Mouse (Mus musculus) megakaryocyte, embryonic 14.5 days (primary cell): ENCODE results near the gene Idnk. TPM values are rescaled to one million over a fixed set of nuclear protein-coding genes. Genes with fewer than 3 reads are reported as not detected.
A peak's percentile ranks its signal among the peaks of the same experiment; 100 is the strongest.

Source experiments
- H3K27me3 ChIP-seq: replicated peaks from 2 replicates; pipeline ENCODE3; 2012; ENCODE audit warnings: inconsistent platforms
- H3K36me3 ChIP-seq: replicated peaks from 2 replicates; pipeline ENCODE3; 2012; ENCODE audit warnings: low read length, inconsistent platforms, mixed read lengths
- H3K4me1 ChIP-seq: 2 replicates; pipeline ENCODE4 v1.6.1; 2012; ENCODE audit warnings: inconsistent platforms
- H3K4me3 ChIP-seq: replicated peaks from 2 replicates; pipeline ENCODE3; 2012; ENCODE audit warnings: moderate library complexity, mild to moderate bottlenecking, inconsistent platforms
- H3K9me3 ChIP-seq: 2 replicates; pipeline ENCODE4 v1.6.1; 2012; ENCODE audit warnings: inconsistent platforms
- FLI1 ChIP-seq: IDR thresholded peaks from 2 replicates; pipeline ENCODE4 v1.6.1; 2012; ENCODE audit warnings: low read length, inconsistent platforms, mixed read lengths
- GATA1 ChIP-seq: IDR thresholded peaks from 3 replicates; pipeline ENCODE4 v1.6.1; 2012; ENCODE audit warnings: mixed read lengths, low read length, inconsistent platforms, borderline replicate concordance
- polyA plus RNA-seq: library from polyadenylated mRNA; stranded (reverse); fragments of >175 nt; gene quantifications from 2 replicates; pipeline ENCODE4 v1.2.3, GENCODE M21; 2012; ENCODE audit warnings: low replicate concordance; ENCODE audit not compliant: insufficient read depth

Idnk gene
- polyA plus RNA-seq, 1 experiment = 15.6 TPM

DNA sequence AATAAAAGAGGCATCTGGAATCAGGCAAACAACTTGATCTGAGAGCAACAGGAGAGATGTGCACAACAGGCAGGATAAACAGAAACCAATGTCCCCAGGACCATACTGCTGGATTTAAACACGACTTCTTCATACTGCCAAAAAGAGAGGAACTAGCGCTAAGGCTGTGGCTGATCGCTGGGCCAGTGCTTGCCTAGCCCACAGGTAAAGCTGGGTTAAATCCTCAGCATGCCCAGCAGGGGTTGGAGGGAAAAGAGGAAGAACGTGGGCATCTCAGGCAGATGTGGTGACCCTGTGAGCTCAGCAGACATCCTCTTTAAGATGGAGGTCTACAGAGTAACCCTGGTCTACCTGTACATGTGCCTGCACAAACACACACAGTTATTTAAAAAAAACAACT is 47.5 kb downstream of the Idnk start:
- Histone ChIP-seq H3K36me3 (peaks cover 12% of the 10 kb centered on the region), H3K27me3 (no peaks in the 10 kb centered on the region), H3K9me3 (no peaks in the 10 kb centered on the region), H3K4me3 (peak overlapping the region; percentile 28), H3K4me1 (peaks cover 56% of the 10 kb centered on the region)
- TF ChIP-seq FLI1 (no peak), GATA1 (no peak)

DNA sequence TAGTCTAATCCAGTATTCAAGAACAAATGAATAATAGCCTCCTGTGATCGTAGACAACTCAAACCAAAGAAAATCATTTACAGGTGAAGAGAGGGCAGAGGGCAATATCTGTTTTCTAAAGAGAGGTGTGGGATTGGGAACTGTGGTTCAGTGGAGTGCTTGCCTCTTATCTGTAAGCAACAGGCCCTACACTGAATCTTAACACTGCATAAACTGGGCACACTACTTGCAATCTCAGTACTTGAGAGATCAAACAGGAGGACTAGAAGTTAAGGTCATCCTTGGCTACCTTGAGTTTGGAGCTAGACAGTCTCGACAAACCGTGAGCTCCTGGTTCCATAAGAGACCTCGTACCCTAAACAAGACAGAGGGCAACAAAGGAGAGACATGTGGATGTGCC is 48.6 kb downstream of the Idnk start:
- no peak overlapping the region for H3K4me3 ChIP-seq
- H3K36me3 ChIP-seq = peaks cover 17% of the 10 kb centered on the region
- TF ChIP-seq GATA1 (no peak), FLI1 (no peak)
- no peaks in the 10 kb centered on the region for H3K9me3 ChIP-seq
- H3K4me1 ChIP-seq = peaks cover 58% of the 10 kb centered on the region
- H3K27me3 ChIP-seq = no peaks in the 10 kb centered on the region

DNA sequence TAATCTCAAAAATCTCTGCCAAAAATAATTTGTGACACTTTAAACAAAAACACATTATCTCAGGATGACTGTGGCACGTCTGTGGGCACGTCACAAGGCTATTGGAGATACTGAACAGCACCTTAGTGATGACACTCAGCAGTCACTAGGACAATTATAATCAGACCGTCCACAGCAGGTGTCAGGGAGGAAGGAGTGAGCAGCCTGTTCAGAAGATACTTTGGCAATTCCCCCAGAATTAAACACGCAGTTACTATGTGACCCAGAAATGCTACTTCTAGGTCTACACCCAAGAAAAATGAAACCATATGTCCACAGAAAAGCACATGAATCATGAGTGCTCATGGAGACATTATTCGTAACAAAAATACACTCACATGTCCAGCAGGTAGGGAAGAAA is 53.0 kb downstream of the Idnk start:
- no peaks in the 10 kb centered on the region for H3K9me3 ChIP-seq
- no peak overlapping the region for H3K4me3 ChIP-seq
- H3K4me1 ChIP-seq = peaks cover 55% of the 10 kb centered on the region
- TF ChIP-seq GATA1 (no peak), FLI1 (no peak)
- H3K36me3 ChIP-seq = peaks cover 20% of the 10 kb centered on the region
- no peaks in the 10 kb centered on the region for H3K27me3 ChIP-seq

DNA sequence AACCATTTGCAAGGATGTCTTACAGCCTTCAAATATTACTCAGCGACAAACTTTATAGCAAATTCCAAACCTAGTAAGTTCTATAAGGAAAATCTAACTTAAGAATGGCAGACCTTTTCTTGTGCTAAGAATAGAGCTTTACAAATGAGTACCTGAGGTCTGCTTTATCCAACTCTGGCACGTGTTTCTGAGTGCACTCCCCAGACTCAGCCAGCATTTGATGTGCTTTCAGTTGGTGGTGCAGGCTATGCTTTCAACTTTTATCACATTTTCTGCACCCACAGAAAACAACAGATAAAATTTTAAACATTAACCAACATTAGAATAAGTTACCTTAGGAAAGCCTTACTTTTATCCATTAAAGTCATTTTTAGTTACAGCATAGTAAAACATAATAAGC is 55.1 kb downstream of the Idnk start:
- no peaks in the 10 kb centered on the region for H3K27me3 ChIP-seq
- H3K4me1 ChIP-seq = peaks cover 50% of the 10 kb centered on the region
- no peak overlapping the region for H3K4me3 ChIP-seq
- no peaks in the 10 kb centered on the region for H3K9me3 ChIP-seq
- TF ChIP-seq FLI1 (no peak), GATA1 (no peak)
- peaks cover 16% of the 10 kb centered on the region for H3K36me3 ChIP-seq

DNA sequence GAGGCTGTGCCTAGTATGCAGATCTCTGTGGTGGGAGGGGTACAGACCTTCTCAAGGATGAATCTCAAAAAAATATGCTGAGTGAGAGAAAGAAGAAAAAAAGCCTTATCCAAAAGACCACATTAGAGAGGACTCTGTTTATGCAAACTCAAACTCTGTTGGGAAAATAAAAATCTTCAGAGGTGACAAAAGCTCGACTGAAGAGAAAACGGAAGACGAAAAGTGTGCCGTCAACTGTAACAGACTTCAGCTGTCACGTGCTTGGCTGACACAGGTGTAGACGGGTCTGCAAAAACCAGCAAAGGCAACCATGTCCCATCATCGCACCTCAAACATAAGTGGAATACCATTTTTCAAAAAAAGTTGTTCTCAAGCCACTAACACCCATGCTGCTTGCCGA is 56.4 kb downstream of the Idnk start:
- Histone ChIP-seq H3K36me3 (peaks cover 11% of the 10 kb centered on the region), H3K9me3 (no peaks in the 10 kb centered on the region), H3K27me3 (no peaks in the 10 kb centered on the region), H3K4me3 (peak overlapping the region; percentile 98), H3K4me1 (peaks cover 46% of the 10 kb centered on the region)
- TF ChIP-seq GATA1 = no peak
- no peak for TF ChIP-seq FLI1

Other genes starting within 250 kb of the Idnk start
- not detected in 2 replicates for gene Spock1, start 249.3 kb upstream of the Idnk start, polyA plus RNA-seq
- not detected in 2 replicates for gene Klhl3, start 44.1 kb upstream of the Idnk start, polyA plus RNA-seq
- 352 and 532 TPM in 2 replicates for gene Hnrnpa0, start 29.1 kb upstream of the Idnk start, polyA plus RNA-seq
- gene Ubqln1, start 58.0 kb downstream of the Idnk start, polyA plus RNA-seq = 33.9 and 40.9 TPM in 2 replicates
- gene Gkap1, start 118.0 kb downstream of the Idnk start, polyA plus RNA-seq = 0.86 TPM in 1 of 2 replicates, not detected in the other
- not detected in 2 replicates for gene Kif27, start 201.5 kb downstream of the Idnk start, polyA plus RNA-seq
- 1.1 and 3.2 TPM in 2 replicates for gene 2210016F16Rik, start 227.6 kb downstream of the Idnk start, polyA plus RNA-seq
- gene Rmi1, start 244.6 kb downstream of the Idnk start, polyA plus RNA-seq = 0.42 and 2.8 TPM in 2 replicates
- 91.3 and 488 TPM in 2 replicates for gene Hnrnpk, start 245.7 kb downstream of the Idnk start, polyA plus RNA-seq